Mouse (Mus musculus) cerebellum, adult (tissue): ENCODE data around the gene Oat.
A peak's percentile ranks its signal among the peaks of the same experiment; 100 is the strongest.

Source experiments
- ATAC-seq: cut with Nextera tagmentation; 2 replicates; pipeline ENCODE4 v1.9.2; 2017; ENCODE audit warnings: mild to moderate bottlenecking, moderate library complexity, mixed read lengths; ENCODE audit not compliant: insufficient number of reproducible peaks, low FRiP score, low TSS enrichment

Oat gene

DNA sequence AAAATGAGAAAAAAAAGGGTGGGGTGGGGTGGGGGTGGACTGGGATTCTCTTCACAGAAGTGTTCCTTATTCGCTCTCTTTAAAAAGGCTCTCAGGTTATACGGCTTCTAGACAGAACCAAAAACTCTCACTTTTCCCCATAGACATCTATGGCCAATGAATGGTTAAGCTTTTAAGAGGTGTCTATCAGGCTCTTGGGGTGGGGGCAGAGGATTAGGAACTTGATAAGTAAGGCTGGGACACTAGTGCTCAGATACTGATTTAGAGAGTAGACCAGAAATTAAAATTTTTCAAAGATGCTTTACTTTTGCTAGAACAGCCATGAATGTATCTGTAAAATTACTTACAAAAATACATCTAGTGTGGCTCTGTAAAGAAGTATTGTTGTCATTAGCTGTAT is 18.1 kb upstream of the Oat start:
- ATAC-seq = no peak

GRCm38 (mm10) chr7:132593762-132594161 is 17.6 kb upstream of the Oat start:
- no peak for ATAC-seq

GRCm38 (mm10) chr7:132589610-132590009 is 13.4 kb upstream of the Oat start:
- ATAC-seq = no peak

GRCm38 (mm10) chr7:132587167-132587566 is 11.0 kb upstream of the Oat start:
- ATAC-seq = no peak

DNA sequence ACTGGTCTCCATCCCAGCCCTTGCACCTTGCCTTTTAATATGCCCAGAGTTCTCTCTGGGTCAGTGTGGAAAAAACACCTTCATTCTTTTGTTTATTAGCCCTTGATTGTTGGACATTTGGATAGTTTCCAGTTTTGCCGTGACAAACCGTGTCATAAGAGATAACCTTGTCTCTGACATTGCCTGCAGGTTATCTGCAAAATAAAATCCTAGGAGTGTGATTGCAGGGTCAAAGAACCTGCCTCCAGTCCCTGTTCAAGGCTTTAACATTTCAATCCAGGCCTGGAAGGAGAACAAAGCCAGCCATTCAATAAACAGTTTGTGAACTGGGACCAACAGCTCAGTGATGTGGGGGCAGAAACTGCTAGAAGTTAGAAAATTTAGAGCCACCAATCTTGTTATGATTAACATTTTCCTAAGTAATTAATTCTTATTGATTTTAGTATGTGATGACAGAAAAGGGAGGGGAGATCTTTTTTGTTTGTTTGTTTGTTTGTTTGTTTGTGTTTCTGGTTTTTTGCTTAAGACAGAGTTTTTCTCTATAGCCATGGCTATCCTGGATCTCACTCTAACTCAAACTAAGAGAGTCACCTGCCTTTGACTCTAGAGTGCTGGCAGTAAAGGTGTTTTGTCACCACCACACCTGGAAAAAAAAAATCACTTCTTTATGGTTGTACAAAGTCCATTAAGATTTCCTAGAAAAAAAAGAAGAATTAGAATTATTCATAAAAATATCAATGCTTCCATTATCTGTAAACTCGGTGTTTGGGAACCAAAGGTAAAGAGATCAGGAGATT is 9.7 kb upstream of the Oat start:
- no peak for ATAC-seq

- ATAC-seq = no peak
These were observed 5.2 kb upstream of the Oat start for GRCm38 (mm10) chr7:132581441-132581840.

- ATAC-seq = no peak
These were observed 4.3 kb upstream of the Oat start for GRCm38 (mm10) chr7:132580511-132580910.

- ATAC-seq = no peak
These were observed 693 bp upstream of the Oat start for GRCm38 (mm10) chr7:132576891-132577290.

DNA sequence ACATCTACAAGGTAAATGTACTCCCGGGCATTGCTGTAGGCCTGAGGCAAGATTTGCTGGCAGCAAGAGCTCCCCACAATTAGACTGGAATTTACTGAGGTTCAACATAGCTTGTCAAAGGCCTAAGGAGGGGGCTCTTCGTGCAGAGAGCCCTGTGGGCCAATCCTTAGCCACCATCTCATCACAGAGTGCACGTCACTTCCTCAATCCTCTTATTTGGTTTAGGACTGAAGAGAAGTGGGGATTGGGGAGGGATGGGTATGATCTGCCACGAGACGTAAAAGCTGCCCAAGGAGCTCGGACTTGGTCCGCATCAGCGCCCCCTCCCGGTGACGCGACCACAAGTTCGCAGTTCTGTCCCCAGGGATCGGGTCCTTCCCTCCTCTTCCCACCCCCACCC is 575 bp downstream of the Oat start:
- ATAC-seq = peak; percentile 92

- no peak for ATAC-seq
These were observed 1.6 kb downstream of the Oat start for GRCm38 (mm10) chr7:132574646-132575045.

- ATAC-seq = no peak
These were observed 3.0 kb downstream of the Oat start for GRCm38 (mm10) chr7:132573205-132573604.

- ATAC-seq = no peak
These were observed 3.5 kb downstream of the Oat start for GRCm38 (mm10) chr7:132572738-132573137.

DNA sequence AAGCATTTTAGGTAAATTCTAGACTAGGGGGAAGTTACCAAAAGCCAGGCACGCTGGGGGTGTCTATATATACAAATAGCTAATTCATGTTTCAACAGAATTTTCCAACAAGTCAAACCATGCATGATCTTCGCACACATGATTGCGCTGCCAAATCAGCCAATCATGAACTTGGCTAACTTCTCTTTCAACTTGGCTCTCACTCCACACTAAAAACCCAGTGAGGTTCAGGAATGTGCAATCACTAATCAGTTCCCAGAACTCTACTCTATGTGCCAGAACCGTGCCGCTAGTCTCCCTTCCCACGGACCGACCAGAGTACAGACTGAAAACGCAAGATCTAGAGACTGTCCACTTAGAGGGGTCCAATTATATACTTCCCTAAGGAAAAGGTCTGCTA is 4.7 kb downstream of the Oat start:
- ATAC-seq = no peak

DNA sequence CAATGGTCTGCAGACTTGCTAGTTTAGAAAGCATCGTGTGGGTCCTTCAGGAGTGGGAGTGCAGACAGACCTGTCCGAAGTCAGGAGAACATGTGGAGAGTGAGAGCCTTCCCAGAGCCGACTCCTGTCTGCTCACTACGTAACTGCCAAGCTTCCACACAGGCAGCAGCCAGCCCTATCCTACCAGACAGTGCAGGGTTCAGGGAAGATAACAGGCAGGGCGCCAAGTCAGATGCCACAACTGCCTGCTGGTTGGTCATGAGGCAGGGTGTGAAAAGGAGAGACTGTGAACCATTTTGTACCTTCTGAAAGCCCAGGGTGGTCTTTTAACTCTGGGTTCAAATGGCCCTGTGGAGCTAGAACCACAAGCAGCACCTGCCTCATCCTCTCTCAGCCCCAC is 6.1 kb downstream of the Oat start:
- ATAC-seq = no peak

GRCm38 (mm10) chr7:132568817-132569216 is 7.4 kb downstream of the Oat start:
- no peak for ATAC-seq

DNA sequence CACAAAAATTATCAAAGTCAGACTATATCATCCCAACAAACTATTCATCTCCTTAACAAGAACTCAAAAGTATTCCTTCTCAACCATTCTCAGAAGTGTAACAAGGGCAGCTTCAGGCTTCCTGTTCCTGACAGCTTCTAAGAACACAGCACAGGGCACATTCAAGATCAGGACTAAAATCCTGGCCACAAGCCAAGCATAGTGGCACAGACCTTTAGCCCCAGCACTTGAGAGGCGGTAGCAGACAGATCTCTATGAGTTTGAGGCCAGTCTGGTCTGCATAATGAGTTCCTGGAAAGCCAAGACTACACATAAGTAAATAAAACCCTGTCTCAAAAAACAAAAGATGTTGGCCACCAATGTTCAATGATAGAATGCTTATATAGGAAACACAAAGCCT is 10.4 kb downstream of the Oat start:
- ATAC-seq = no peak

GRCm38 (mm10) chr7:132559138-132559766 is 16.9 kb downstream of the Oat start:
- ATAC-seq = no peak

DNA sequence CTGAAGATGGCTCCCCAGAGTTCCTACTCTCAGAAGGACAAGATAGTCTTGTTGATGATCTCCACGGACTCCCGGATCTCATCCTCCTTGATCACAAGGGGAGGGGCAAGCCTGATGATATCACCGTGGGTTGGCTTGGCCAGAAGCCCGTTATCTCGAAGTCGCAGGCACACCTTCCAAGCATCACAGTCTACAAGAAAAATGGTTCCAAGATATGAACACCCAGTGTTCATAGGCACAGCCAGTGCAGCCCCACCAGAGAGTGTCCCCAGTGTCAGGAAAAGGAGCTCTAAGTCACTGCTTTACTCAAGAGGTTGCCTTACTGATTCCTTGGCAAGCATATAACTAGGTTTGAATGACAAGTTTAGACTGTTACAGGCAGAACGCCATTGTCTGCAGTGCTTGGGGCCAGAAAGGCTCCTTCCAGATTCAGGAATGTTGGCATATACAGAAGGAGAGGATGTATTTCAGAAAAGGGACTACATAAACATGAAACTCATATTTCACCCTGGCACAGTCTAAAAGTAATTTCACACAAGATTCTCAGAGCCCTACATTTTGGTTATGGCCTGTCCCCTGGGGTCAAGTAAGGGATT is 18.0 kb downstream of the Oat start:
- no peak for ATAC-seq

DNA sequence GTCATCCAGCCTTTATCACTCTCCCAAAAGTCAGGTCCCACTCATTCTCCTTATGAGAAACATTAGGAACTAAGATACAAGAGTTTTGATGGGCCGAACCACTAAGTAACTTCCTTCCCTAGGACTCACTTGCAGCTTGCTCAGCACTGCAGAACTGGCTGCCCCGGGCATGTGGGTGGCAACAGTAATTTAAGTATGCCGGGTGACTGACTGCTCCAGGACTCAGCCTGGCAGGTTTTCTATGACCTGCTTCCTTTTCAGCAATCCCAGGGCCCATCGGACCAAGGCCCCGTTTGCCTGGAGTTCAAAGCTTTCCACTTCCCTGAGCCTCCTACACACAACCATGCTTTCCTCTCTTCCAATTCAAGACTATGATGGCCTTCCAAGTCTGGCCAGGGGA is 19.6 kb downstream of the Oat start:
- no peak for ATAC-seq

- ATAC-seq = no peak
These were observed 20.3 kb downstream of the Oat start for GRCm38 (mm10) chr7:132555911-132556310.

GRCm38 (mm10) chr7:132554091-132554490 is 22.1 kb downstream of the Oat start:
- no peak for ATAC-seq
